Mouse (Mus musculus): ENCODE data around the gene Mfsd4a. TPM values are rescaled to one million over a fixed set of nuclear protein-coding genes. Genes with fewer than 3 reads are reported as not detected.

Gene Mfsd4a
- total RNA-seq, 2 experiments from 2014 or later = 0.75 TPM; not detected in 1

DNA sequence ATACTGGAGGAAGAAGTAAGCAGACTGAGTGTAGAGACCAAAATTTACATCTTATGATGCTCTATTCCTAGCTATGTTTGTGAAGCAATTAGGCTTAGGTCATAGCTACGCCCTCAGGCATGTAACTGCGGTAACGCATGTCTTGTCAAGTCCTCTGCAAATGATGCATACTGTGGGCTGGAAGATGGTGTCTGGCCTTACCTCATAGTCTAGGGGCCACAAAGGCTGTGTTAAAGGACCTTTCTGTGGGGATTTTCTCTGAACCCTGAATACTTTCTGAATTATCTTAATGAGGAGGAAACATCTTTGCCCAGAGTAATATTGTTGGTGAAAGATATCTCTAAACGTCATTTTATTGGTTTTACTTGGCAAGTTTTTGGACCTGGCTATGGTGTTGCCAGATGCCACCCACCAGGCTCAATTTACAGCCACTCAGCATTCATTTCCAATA lies 66.0 kb downstream of the Mfsd4a start:
- peak; percentile 78 for ATAC-seq (replicated peaks; ENCODE audit: low FRiP score, low TSS enrichment, poor library complexity, severe bottlenecking)

DNA sequence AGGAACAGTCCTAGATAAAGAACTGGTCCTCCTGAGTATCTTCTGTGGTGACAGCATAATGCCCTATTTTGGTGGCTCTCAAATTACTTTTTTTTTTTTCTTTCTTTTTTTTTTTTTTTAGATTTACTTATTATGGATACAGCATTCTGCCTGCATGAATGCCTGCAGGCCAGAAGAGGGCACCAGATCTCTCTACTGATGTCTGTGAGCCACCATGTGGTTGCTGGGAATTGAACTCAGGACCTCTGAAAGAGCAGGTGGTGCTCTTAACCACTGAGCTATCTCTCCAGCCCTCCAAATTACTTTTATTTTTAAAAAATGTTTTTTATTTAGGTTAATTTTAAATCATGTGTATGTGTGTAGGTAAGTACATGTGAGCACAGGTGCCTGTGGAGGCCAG lies 67.4 kb downstream of the Mfsd4a start:
- no peak for ATAC-seq (replicated peaks; ENCODE audit: low FRiP score, low TSS enrichment, poor library complexity, severe bottlenecking)

DNA sequence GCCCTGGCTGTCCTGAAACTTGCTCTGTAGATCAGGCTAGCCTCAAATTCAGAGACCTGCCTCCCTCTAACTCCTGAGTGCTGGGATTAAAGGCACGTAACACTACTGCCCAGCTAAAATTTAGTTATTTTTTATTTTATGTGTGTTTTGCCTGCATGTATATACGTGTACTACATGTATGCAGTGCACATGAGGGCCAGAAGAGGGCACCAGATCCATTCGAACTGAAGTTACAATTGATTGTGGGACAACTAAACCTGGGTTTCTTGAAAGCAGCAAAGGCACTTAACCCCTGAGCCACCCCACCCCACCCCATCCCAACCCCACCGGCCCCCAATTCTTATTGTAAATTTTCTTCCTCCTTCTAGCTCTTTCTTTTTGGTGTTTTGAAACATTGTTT lies 72.8 kb downstream of the Mfsd4a start:
- ATAC-seq (replicated peaks; ENCODE audit: low FRiP score, low TSS enrichment, poor library complexity, severe bottlenecking) = peak; percentile 74

DNA sequence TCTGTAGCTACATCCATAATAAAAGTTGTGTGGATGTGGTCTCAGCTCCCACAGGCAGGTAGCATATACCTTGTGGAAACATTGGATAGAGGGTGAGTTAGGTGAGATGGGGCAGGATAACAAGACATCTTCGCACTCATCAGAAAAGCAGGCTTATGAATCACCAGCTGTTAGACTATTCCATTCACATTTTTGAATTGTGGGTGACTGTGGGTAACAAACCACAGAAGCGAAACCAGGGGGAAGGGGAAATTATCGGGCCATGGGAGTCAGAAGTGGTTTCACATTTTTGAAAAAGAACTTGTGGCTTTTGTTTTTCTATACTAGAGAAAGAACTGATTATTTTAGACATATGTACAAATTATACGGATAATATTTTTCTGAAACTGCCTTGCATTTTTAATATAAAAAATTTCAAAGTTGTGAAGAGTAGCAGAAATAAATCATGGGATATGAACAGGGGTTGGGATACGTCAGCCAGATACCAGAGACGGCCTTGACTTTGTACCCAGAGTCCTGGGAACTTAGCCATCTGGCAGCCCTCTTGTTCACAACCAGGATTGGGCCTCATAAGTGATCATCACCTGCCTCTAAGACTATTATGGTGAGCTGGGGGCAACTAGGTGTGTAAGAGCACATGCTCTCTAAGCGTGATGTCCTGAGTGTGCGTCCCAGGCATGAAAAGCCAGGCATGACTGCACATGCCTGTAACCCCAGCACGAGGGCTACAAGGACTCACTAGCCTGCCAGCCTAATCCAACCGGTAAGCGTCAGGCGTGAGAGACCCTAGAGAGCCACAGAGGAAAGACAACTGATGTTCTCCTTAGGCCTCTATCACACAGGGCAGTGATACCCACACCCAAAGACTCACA lies 74.5 kb downstream of the Mfsd4a start:
- no peak for ATAC-seq (replicated peaks; ENCODE audit: low FRiP score, low TSS enrichment, poor library complexity, severe bottlenecking)

DNA sequence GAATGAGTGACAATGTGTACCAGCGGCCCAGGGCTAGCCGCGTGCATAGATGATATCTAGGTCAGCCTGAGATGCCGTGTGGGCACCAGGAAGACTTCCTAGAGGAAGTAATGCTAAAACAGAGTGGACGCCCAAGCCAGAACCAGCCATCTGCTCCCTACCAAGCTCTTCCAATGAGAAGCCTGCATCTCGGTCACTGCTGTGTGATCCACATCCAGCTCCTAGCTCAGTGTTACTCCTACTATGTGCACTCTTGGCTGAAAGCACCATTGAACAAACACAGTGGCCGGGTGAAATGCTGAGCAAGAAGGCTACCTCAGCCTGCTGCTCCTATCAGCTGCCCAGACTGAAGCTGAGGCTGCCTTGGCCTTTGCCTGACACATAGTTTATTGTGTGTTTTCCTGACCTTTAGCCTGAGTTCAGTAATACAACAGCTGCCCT lies 75.3 kb downstream of the Mfsd4a start:
- no peak for ATAC-seq (replicated peaks; ENCODE audit: low FRiP score, low TSS enrichment, poor library complexity, severe bottlenecking)

DNA sequence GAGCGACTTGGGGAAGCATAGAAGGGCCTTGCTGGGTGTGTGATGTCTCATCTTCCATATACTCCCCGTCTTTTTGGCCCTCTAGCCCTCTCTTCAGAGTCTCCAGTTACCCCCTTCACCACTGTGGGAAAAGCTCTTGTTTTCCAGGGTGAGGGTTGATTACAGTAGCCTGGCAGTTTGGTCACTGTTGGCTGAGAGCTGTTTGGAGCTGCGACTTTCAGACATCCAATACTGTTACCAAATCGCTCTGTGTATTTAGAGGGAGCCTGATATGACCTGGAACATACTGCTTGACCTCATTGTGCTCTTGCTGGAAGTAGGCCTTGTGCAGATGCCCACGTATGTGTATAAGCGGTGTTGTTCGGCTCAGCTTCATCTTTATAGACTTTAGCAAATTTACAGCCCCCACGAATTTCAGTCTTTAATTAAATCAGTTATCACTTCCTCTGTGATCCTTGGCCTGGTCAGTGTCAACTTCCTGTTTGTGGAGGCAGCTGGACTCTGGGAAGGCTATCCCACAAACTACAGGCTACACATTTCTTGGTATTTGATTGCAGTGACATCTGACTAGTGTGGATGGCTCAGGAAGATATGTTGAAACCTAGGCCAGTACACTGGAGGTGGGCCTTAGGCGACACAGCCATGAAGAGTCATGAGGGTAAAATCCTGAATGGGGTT lies 77.6 kb downstream of the Mfsd4a start:
- ATAC-seq (replicated peaks; ENCODE audit: low FRiP score, low TSS enrichment, poor library complexity, severe bottlenecking) = no peak

DNA sequence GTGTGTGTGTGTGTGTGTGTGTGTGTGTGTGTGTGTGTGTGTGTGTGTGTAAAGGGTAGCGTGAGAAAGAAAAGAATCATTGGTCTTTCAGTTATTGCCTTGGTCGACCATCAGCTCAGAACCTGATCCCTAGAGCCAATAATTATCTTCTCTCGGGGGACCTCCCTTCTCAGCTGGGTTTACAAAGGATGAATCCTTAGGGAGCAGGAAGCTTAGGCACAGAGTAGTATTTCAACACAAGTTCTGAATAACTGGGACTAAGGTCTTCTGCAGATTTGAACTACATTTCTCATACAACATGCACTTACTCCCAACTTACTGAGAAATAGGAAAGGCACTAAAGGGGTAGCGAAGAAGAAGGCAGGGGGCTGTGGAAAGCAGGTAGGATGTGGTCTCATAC lies 78.4 kb downstream of the Mfsd4a start:
- no peak for ATAC-seq (replicated peaks; ENCODE audit: low FRiP score, low TSS enrichment, poor library complexity, severe bottlenecking)

DNA sequence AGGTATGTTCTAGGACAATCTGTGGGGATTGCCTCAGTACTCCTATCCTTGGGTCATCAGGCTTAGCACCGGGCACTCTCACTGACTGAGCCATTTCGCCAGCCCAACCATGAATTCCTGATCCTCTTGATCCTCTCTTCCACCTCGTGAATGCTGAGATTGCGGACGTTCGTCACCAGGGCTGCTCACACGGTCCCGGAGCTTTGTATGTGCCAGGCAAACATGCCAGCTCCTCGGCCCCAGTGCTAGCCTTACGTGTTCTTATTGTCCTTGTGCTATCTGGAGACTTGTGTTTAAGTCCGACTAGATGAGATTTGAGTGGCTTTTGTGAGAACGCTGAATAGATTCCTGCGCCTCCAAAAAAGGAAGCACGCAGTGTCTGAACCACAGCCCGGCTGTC lies 80.4 kb downstream of the Mfsd4a start:
- no peak for ATAC-seq (replicated peaks; ENCODE audit: low FRiP score, low TSS enrichment, poor library complexity, severe bottlenecking)

DNA sequence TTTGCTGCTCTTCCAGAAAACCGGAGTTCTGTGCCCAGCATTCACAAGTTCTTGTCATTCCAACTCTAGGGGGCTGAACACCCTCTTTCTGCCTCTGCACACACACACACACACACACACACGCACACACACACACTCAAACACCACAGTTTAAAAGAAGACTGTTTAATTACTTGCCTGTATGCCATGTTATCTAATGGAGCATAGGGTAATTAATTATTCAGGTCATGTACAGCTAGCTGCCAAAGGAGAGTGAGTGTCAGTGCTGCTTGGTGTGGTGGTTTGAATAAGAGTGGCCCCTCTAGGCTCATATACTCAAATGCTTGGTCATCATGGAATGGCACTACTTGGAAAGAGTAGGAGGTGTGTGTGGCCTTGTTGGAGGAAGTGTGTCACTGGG lies 84.1 kb downstream of the Mfsd4a start:
- no peak for ATAC-seq (replicated peaks; ENCODE audit: low FRiP score, low TSS enrichment, poor library complexity, severe bottlenecking)

DNA sequence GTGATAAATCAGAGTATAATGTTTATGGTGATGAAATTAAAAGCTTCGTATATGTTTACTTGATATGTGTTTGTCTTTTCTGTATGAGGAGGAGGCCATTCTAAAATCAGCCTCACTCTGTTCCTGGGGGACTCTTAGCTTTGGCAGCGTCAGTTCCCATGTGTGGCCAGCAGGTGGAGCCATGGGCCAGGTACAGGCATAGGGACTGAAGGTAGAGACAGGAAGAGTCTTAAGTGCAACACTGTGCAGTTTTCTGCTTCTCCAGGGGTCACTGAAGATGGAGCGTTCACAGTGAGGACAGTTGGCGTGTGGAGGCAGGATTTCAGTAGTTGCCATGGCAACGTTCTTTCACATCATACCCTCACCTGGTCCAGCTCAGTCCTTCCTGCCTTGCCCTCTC lies 85.0 kb downstream of the Mfsd4a start:
- peak; percentile 76 for ATAC-seq (replicated peaks; ENCODE audit: low FRiP score, low TSS enrichment, poor library complexity, severe bottlenecking)

DNA sequence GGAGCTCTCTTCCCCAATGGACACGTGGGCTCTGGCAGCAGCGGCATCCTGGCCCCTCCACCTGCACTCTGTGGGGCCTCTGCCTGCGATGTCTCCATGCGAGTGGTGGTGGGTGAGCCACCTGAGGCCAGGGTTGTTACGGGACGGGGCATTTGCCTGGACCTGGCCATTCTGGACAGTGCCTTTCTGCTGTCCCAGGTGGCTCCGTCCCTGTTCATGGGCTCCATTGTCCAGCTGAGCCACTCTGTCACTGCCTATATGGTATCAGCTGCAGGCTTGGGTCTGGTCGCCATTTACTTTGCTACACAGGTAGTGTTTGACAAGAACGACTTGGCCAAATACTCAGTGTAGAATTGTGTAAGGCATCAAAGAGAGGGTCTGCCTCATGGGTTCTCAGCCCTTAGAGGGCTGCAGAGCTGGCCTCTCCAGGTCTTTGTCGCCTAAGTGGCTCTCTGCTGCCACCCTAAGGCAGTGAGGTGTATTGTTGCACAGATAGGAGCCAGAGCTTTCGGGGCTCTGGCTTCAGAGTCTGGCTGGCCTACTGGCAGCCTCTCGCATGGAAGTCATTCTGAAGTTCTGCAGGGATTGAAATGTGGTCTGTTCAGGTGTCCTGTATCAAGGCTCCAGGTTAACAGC lies 86.4 kb downstream of the Mfsd4a start:
- ATAC-seq (replicated peaks; ENCODE audit: low FRiP score, low TSS enrichment, poor library complexity, severe bottlenecking) = peak; percentile 87

DNA sequence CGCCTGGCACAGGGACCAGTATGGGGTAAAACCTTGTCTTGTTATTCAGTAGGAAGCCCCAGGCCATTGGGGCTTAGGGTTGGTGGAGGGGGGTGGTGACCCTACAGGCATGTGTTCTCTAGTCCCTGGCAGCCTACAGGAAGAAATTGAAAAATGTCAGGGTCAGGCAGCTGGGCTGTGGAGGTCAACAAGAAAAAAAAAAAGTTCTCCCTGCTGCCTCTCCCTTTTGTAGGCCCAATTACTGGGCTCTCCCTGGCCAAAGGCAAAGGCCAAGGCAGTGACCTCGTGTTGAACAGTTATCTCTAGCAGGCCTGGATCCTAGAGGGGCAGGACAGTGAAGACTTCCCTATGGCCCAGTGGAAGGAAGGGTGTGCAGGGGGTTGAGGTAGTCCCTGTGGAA lies 87.4 kb downstream of the Mfsd4a start:
- no peak for ATAC-seq (replicated peaks; ENCODE audit: low FRiP score, low TSS enrichment, poor library complexity, severe bottlenecking)

DNA sequence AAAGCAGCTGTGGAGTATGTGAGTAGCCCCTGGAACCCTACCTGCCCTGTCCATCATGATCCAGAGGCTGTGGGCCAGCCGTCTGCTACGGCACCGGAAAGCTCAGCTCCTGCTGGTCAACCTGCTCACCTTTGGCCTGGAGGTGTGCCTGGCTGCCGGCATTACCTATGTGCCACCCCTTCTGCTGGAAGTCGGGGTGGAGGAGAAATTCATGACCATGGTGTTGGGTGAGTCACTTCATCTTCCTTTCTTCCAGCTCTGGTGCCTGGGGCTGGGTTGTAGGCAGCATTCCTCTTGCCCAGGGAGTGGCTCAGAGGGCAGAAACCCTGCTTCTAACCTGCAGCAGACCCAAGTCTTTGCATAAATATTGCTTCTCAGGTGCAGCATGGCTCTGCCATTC lies 91.0 kb downstream of the Mfsd4a start:
- no peak for ATAC-seq (replicated peaks; ENCODE audit: low FRiP score, low TSS enrichment, poor library complexity, severe bottlenecking)

DNA sequence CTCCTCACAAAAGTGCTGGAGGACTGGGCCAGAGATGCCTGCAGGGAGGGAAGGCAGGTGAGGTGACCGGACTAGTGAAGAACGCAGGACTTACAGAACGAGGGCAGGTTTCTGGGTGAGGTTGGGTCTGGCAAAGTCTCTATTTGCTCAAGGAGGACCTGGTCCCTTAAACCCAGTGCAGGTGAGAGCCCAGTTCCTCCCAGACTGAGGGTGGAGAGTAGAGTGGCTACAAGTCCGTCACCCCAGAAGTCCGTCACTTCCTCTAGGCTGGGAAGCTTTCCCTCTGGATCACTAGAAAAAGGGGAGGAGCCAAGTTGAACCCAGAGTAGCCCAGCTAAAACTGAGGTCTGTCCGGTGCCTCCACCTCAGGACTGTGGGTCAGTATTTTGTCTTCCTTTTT lies 93.9 kb downstream of the Mfsd4a start:
- ATAC-seq (replicated peaks; ENCODE audit: low FRiP score, low TSS enrichment, poor library complexity, severe bottlenecking) = no peak

Other genes with a start within 250 kb of the Mfsd4a start
- gene Slc41a1, start 240.6 kb downstream of the Mfsd4a start, total RNA-seq (2014; fragmentation: Nextera tagmentation) = 4.1 and 5.2 TPM in 2 replicates
- 6.1 and 8.2 TPM in 2 replicates for gene Slc41a1, start 240.6 kb downstream of the Mfsd4a start, total RNA-seq (2017)
- 7.9 and 18.1 TPM in 2 replicates for gene Rab29, start 200.8 kb downstream of the Mfsd4a start, total RNA-seq (2014; fragmentation: Nextera tagmentation)
- 10.1 and 10.9 TPM in 2 replicates for gene Rab29, start 200.8 kb downstream of the Mfsd4a start, total RNA-seq (2017)
- gene Nucks1, start 157.5 kb downstream of the Mfsd4a start, total RNA-seq (2014; fragmentation: Nextera tagmentation) = 155 and 223 TPM in 2 replicates
- gene Nucks1, start 157.5 kb downstream of the Mfsd4a start, total RNA-seq (2017) = 308 and 361 TPM in 2 replicates
- gene Slc45a3, start 105.1 kb downstream of the Mfsd4a start, total RNA-seq (2014; fragmentation: Nextera tagmentation) = 19.5 and 39.2 TPM in 2 replicates
- gene Slc45a3, start 105.1 kb downstream of the Mfsd4a start, total RNA-seq (2017) = 12.0 and 14.8 TPM in 2 replicates
- 97.8 and 135 TPM in 2 replicates for gene Elk4, start 60.5 kb downstream of the Mfsd4a start, total RNA-seq (2014; fragmentation: Nextera tagmentation)
- 88.1 and 90.9 TPM in 2 replicates for gene Elk4, start 60.5 kb downstream of the Mfsd4a start, total RNA-seq (2017)
- gene Cdk18, start 71.6 kb upstream of the Mfsd4a start, total RNA-seq (2014; fragmentation: Nextera tagmentation) = 0.42 TPM in 1 of 2 replicates, not detected in the other
- 0.46 TPM in 1 of 2 replicates, not detected in the other for gene Cdk18, start 71.6 kb upstream of the Mfsd4a start, total RNA-seq (2017)
- gene Lemd1, start 123.4 kb upstream of the Mfsd4a start, total RNA-seq (2014; fragmentation: Nextera tagmentation) = not detected in 2 replicates
- gene Lemd1, start 123.4 kb upstream of the Mfsd4a start, total RNA-seq (2017) = not detected in 2 replicates
- not detected in 2 replicates for gene AC124108.1, start 123.4 kb upstream of the Mfsd4a start, total RNA-seq (2014; fragmentation: Nextera tagmentation)
- not detected in 2 replicates for gene AC124108.1, start 123.4 kb upstream of the Mfsd4a start, total RNA-seq (2017)
- not detected in 2 replicates for gene Gm10188, start 161.7 kb upstream of the Mfsd4a start, total RNA-seq (2014; fragmentation: Nextera tagmentation)
- gene Gm10188, start 161.7 kb upstream of the Mfsd4a start, total RNA-seq (2017) = not detected in 2 replicates
- not detected in 2 replicates for gene Klhdc8a, start 230.6 kb upstream of the Mfsd4a start, total RNA-seq (2014; fragmentation: Nextera tagmentation)
- gene Klhdc8a, start 230.6 kb upstream of the Mfsd4a start, total RNA-seq (2017) = not detected in 2 replicates
- gene Nuak2, start 248.1 kb upstream of the Mfsd4a start, total RNA-seq (2014; fragmentation: Nextera tagmentation) = 3.7 and 4.9 TPM in 2 replicates
- gene Nuak2, start 248.1 kb upstream of the Mfsd4a start, total RNA-seq (2017) = 0.70 and 4.4 TPM in 2 replicates